Comparison of ENCODE assay signal across 9 mouse cellular contexts in genomic region chr9:108855335-108855734, GRCm38 (mm10). TPM values are rescaled to one million over a fixed set of nuclear protein-coding genes. Genes with fewer than 3 reads are reported as not detected.
DNase-seq lines count a peak whose midpoint lies in the region; ATAC-seq and TF ChIP-seq lines count a peak whose summit lies in the region.
"Had no signal": no experiment of that assay in that cellular context is flagged by ENCODE, and none has a peak within 500 bp of the region (broad histone marks: within the 10 kb centered on the region; RNA-seq: fewer than 3 reads in every experiment).

No protein-coding gene starts in this region.

- H3K4me1 ChIP-seq in lung, embryonic 16.5 days (replicated peaks; ENCODE audit: control insufficient read depth, insufficient read depth, low read length): peaks cover 18% of the 10 kb centered on the region
- H3K4me1 ChIP-seq in hindbrain, embryonic 16.5 days (ENCODE audit: control insufficient read depth, insufficient read depth, low read depth, low read length): peaks cover 12% of the 10 kb centered on the region
- peaks cover 17% of the 10 kb centered on the region for H3K4me1 ChIP-seq in limb, embryonic 12.5 days (replicated peaks)
- H3K4me1 ChIP-seq in stomach, postnatal 0 days (replicated peaks; ENCODE audit: control insufficient read depth, insufficient read depth): peaks cover 5% of the 10 kb centered on the region; the same call in 1 of the 2 replicates

- no peak for TF ChIP-seq CTCF in stomach, postnatal 0 days (IDR thresholded peaks at IDR 0.05; ENCODE audit: low read depth)

- H3K9me3 ChIP-seq in lung, embryonic 16.5 days (ENCODE audit: control insufficient read depth, low read length): no peaks in the 10 kb centered on the region
- no peaks in the 10 kb centered on the region for H3K9me3 ChIP-seq in hindbrain, embryonic 16.5 days (ENCODE audit: control insufficient read depth, low read length)
- H3K9me3 ChIP-seq in limb, embryonic 12.5 days: no peaks in the 10 kb centered on the region
- no peaks in the 10 kb centered on the region for H3K9me3 ChIP-seq in stomach, postnatal 0 days (ENCODE audit: control insufficient read depth, low read length)

- no peaks in the 10 kb centered on the region for H3K27me3 ChIP-seq in lung, embryonic 16.5 days (ENCODE audit: control insufficient read depth, insufficient read depth, low read depth, low read length)
- no peaks in the 10 kb centered on the region for H3K27me3 ChIP-seq in hindbrain, embryonic 16.5 days (replicated peaks; ENCODE audit: control insufficient read depth, insufficient read depth, low read length)
- no peaks in the 10 kb centered on the region for H3K27me3 ChIP-seq in limb, embryonic 12.5 days
- no peaks in the 10 kb centered on the region for H3K27me3 ChIP-seq in stomach, postnatal 0 days (ENCODE audit: control insufficient read depth, insufficient read depth, low read length)

- H3K36me3 ChIP-seq in lung, embryonic 16.5 days (ENCODE audit: control insufficient read depth, insufficient read depth, low read length): no peaks in the 10 kb centered on the region
- peaks cover 11% of the 10 kb centered on the region; the same call in 1 of the 2 replicates for H3K36me3 ChIP-seq in hindbrain, embryonic 16.5 days (ENCODE audit: control insufficient read depth, insufficient read depth, low read length)
- peaks cover 39% of the 10 kb centered on the region for H3K36me3 ChIP-seq in limb, embryonic 12.5 days
- no peaks in the 10 kb centered on the region for H3K36me3 ChIP-seq in stomach, postnatal 0 days (ENCODE audit: control insufficient read depth, insufficient read depth, low read length)

- H3K9ac ChIP-seq in lung, embryonic 16.5 days (ENCODE audit: low read length): peak overlapping the region; percentile 75
- H3K9ac ChIP-seq in hindbrain, embryonic 16.5 days (ENCODE audit: low read depth, low read length): no peak overlapping the region
- H3K9ac ChIP-seq in limb, embryonic 12.5 days (replicated peaks): no peak overlapping the region; the same call in 1 of the 2 replicates
- H3K9ac ChIP-seq in stomach, postnatal 0 days (ENCODE audit: low read length): no peak overlapping the region

- peak overlapping the region; percentile 86 for H3K4me3 ChIP-seq in lung, embryonic 16.5 days (ENCODE audit: low read length)
- peak overlapping the region; percentile 74; the same call in 1 of the 2 replicates for H3K4me3 ChIP-seq in hindbrain, embryonic 16.5 days (ENCODE audit: low read length)
- no peak overlapping the region; the same call in 1 of the 2 replicates for H3K4me3 ChIP-seq in limb, embryonic 12.5 days (replicated peaks)
- H3K4me3 ChIP-seq in stomach, postnatal 0 days (ENCODE audit: low read depth, low read length): no peak overlapping the region

- ATAC-seq in lung, embryonic 16.5 days (ENCODE audit: low read depth): no peak
- no peak for ATAC-seq in hindbrain, embryonic 16.5 days
- ATAC-seq in limb, embryonic 12.5 days (ENCODE audit: insufficient number of reproducible peaks, insufficient read depth, low FRiP score, low TSS enrichment, low read depth): no peak
- no peak for ATAC-seq in stomach, postnatal 0 days (ENCODE audit: low FRiP score, low TSS enrichment)

- peak overlapping the region; percentile 89 for H3K4me2 ChIP-seq in lung, embryonic 16.5 days (ENCODE audit: low read depth, low read length)
- H3K4me2 ChIP-seq in hindbrain, embryonic 16.5 days (ENCODE audit: low read length): peak overlapping the region; percentile 89
- peak overlapping the region; percentile 65 for H3K4me2 ChIP-seq in limb, embryonic 12.5 days
- H3K4me2 ChIP-seq in stomach, postnatal 0 days (replicated peaks; ENCODE audit: low read depth): peak overlapping the region; percentile 65

- WGBS in lung, embryonic 16.5 days: 34% methylated on average over 5 of the region's 5 CpGs
- 57% methylated on average over 5 of the region's 5 CpGs for WGBS in hindbrain, embryonic 16.5 days
- WGBS in limb, embryonic 12.5 days: 52% methylated on average over 5 of the region's 5 CpGs
- WGBS in stomach, postnatal 0 days: 44% methylated on average over 5 of the region's 5 CpGs

- no peak for TF ChIP-seq EP300 in stomach, postnatal 0 days (optimal IDR thresholded peaks at IDR 0.05)

- DNase-seq in lung, postnatal 36 days: no peak
- no peak for DNase-seq in stomach, postnatal 0 days (ENCODE audit: low spot score)
- no peak for DNase-seq in cerebellum, adult 18-20 months
- no peak for DNase-seq in urinary bladder, postnatal 10 days (ENCODE audit: low spot score)
- DNase-seq: thymus, postnatal 36 days had no signal

- H3K27ac ChIP-seq in lung, embryonic 16.5 days (ENCODE audit: low read length): peak overlapping the region; percentile 94
- H3K27ac ChIP-seq in hindbrain, embryonic 16.5 days (ENCODE audit: low read depth, low read length): no peak overlapping the region
- H3K27ac ChIP-seq in limb, embryonic 12.5 days: no peak overlapping the region
- H3K27ac ChIP-seq in stomach, postnatal 0 days (replicated peaks): no peak overlapping the region
- H3K27ac ChIP-seq: left cerebral cortex, adult 2 months had no signal

RNA-seq across cellular contexts. Expression of gene Slc26a6, which starts 2.3 kb away (rescaled TPM):
- 10.0 and 11.2 TPM in 2 replicates for polyA plus RNA-seq in lung, embryonic 16.5 days (2015; fragmentation: Nextera tagmentation; extraction: Ambion mirVana)
- polyA plus RNA-seq in hindbrain, embryonic 16.5 days (2015; fragmentation: Nextera tagmentation; extraction: Ambion mirVana): 21.9 and 22.2 TPM in 2 replicates
- 16.3 and 20.1 TPM in 2 replicates for polyA plus RNA-seq in limb, embryonic 12.5 days (2016; fragmentation: Nextera tagmentation; extraction: Ambion mirVana)
- 8.0 and 8.2 TPM in 2 replicates for polyA plus RNA-seq in stomach, postnatal 0 days (2015; fragmentation: Nextera tagmentation; extraction: Ambion mirVana)

RNA-seq across cellular contexts. Expression of gene Celsr3, which starts 29.2 kb away (rescaled TPM):
- 0.11 and 0.14 TPM in 2 replicates for polyA plus RNA-seq in lung, embryonic 16.5 days (2015; fragmentation: Nextera tagmentation; extraction: Ambion mirVana)
- 11.6 and 12.8 TPM in 2 replicates for polyA plus RNA-seq in hindbrain, embryonic 16.5 days (2015; fragmentation: Nextera tagmentation; extraction: Ambion mirVana)
- 0.14 and 0.30 TPM in 2 replicates for polyA plus RNA-seq in limb, embryonic 12.5 days (2016; fragmentation: Nextera tagmentation; extraction: Ambion mirVana)
- polyA plus RNA-seq in stomach, postnatal 0 days (2015; fragmentation: Nextera tagmentation; extraction: Ambion mirVana): 0.15 and 0.22 TPM in 2 replicates

RNA-seq across cellular contexts. Expression of gene Nckipsd, which starts 47.2 kb away (rescaled TPM):
- 13.2 and 15.4 TPM in 2 replicates for polyA plus RNA-seq in lung, embryonic 16.5 days (2015; fragmentation: Nextera tagmentation; extraction: Ambion mirVana)
- 32.2 and 35.1 TPM in 2 replicates for polyA plus RNA-seq in hindbrain, embryonic 16.5 days (2015; fragmentation: Nextera tagmentation; extraction: Ambion mirVana)
- polyA plus RNA-seq in limb, embryonic 12.5 days (2016; fragmentation: Nextera tagmentation; extraction: Ambion mirVana): 19.3 and 21.6 TPM in 2 replicates
- 7.9 and 8.5 TPM in 2 replicates for polyA plus RNA-seq in stomach, postnatal 0 days (2015; fragmentation: Nextera tagmentation; extraction: Ambion mirVana)

RNA-seq across cellular contexts. Expression of gene Tmem89, which starts 59.1 kb away (rescaled TPM):
- polyA plus RNA-seq in lung, embryonic 16.5 days (2015; fragmentation: Nextera tagmentation; extraction: Ambion mirVana): 0.78 and 1.1 TPM in 2 replicates
- polyA plus RNA-seq in hindbrain, embryonic 16.5 days (2015; fragmentation: Nextera tagmentation; extraction: Ambion mirVana): 0.17 TPM in 1 of 2 replicates, not detected in the other
- not detected in 2 replicates for polyA plus RNA-seq in limb, embryonic 12.5 days (2016; fragmentation: Nextera tagmentation; extraction: Ambion mirVana)
- 0.51 and 0.67 TPM in 2 replicates for polyA plus RNA-seq in stomach, postnatal 0 days (2015; fragmentation: Nextera tagmentation; extraction: Ambion mirVana)

Comparison
In these comparisons a context has a peak if more than half of its experiments do, and no peak if none do; other contexts are left out.
1. H3K4me3 ChIP-seq: peak in lung, embryonic 16.5 days (single experiment) and hindbrain, embryonic 16.5 days (single experiment); none in limb, embryonic 12.5 days (single experiment) and stomach, postnatal 0 days (single experiment).
2. Peak in every context shown above with its lines, with median percentiles within 50 percentile points of each other: H3K4me2 ChIP-seq.